Mouse (Mus musculus): Measurements from ENCODE around the gene Gsta4. TPM values are rescaled to one million over a fixed set of nuclear protein-coding genes. Genes with fewer than 3 reads are reported as not detected.
"Not testable (repeated sequence)": the region's sequence is repeated elsewhere in the genome, so short reads cannot be mapped to it uniquely, and the experiment has no call there.

Gsta4 gene
- polyA plus RNA-seq (2015; fragmentation: Nextera tagmentation; extraction: Ambion mirVana): 27.5 and 34.4 TPM in 2 replicates

GRCm38 (mm10) chr9:78182474-78182873, at the start of gene Gsta4:
Gene Gsta4, plus strand, starts transcription at chr9:78182774.
- not testable (repeated sequence) for H3K4me1 ChIP-seq (replicated peaks); H3K4me3 ChIP-seq; H3K9me3 ChIP-seq; H3K9ac ChIP-seq; H3K27ac ChIP-seq; ATAC-seq (ENCODE audit: low FRiP score); H3K4me2 ChIP-seq; H3K36me3 ChIP-seq; H3K27me3 ChIP-seq
- 94% methylated on average over 4 of the region's 7 CpGs for WGBS

- Histone ChIP-seq H3K4me3 (no peak overlapping the region), H3K9ac (no peak overlapping the region), H3K36me3 (peaks cover 68% of the 10 kb centered on the region), H3K27ac (no peak overlapping the region), H3K27me3 (no peaks in the 10 kb centered on the region), H3K4me1 (replicated peaks) (0 out of 2 replicates have a peak, but pooled peaks cover 4% of the 10 kb centered on the region), H3K9me3 (no peaks in the 10 kb centered on the region), H3K4me2 (no peak overlapping the region)
- WGBS: 46% methylated on average over 7 of the region's 7 CpGs
- ATAC-seq (ENCODE audit: low FRiP score): no peak
Observed at GRCm38 (mm10) chr9:78135658-78136057, 46.9 kb upstream of the Gsta4 start.

GRCm38 (mm10) chr9:78138044-78138676, 44.4 kb upstream of the Gsta4 start:
- Histone ChIP-seq H3K9ac (no peak overlapping the region), H3K4me3 (no peak overlapping the region), H3K36me3 (peaks cover 69% of the 10 kb centered on the region), H3K9me3 (peaks cover 9% of the 10 kb centered on the region; the same call in 1 of the 2 replicates), H3K27ac (no peak overlapping the region), H3K4me2 (no peak overlapping the region), H3K27me3 (no peaks in the 10 kb centered on the region), H3K4me1 (replicated peaks) (0 out of 2 replicates have a peak, but pooled peaks cover 4% of the 10 kb centered on the region)
- ATAC-seq (ENCODE audit: low FRiP score): no peak
- 94% methylated on average over 9 of the region's 9 CpGs for WGBS

DNA sequence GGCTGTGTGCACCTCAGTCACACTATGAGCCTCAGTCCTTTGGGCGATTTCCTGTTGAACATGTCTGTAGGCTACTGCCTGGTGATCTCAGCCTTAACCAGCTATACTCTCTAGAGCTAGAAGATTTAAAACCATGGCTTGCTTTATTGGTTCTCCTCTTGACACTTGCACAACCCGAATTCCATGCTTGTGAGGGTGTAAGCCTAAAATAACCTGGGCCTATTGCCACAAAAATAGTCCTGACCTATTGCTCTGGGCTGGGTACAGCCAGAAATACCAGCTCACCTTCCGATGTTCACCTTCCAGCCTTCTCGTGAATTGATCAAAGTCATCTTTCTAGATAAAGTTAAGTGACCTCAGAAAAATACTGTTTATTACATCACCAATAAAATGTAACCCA, 43.1 kb upstream of the Gsta4 start:
- Histone ChIP-seq H3K36me3 (peaks cover 72% of the 10 kb centered on the region), H3K9me3 (peaks cover 9% of the 10 kb centered on the region; the same call in 1 of the 2 replicates), H3K4me3 (no peak overlapping the region), H3K4me1 (replicated peaks) (0 out of 2 replicates have a peak, but pooled peaks cover 4% of the 10 kb centered on the region), H3K4me2 (no peak overlapping the region), H3K27ac (no peak overlapping the region), H3K9ac (no peak overlapping the region), H3K27me3 (no peaks in the 10 kb centered on the region)
- ATAC-seq (ENCODE audit: low FRiP score): no peak
- 91% methylated on average over 4 of the region's 4 CpGs for WGBS

GRCm38 (mm10) chr9:78146099-78146498, 36.5 kb upstream of the Gsta4 start:
- WGBS: 59% methylated on average over 4 of the region's 4 CpGs

DNA sequence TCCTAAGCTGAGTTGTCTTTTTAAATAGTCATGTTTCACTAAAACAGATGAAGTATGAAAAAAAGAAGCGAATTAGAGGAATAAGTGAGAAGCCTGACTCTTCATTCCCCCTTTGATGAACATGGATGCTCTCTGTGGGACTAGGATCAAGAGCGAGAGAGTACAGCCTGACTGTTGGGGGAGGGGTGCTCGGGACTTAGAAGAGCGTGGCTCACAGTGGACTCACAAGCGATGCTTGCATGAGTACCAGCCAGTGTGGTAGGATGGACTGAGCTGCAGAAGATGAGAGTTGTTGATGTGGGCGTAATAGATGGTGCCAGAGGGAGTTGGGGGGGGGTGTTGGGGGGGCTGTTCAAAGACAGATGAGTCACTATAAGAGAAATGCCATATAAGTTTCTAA, 35.9 kb upstream of the Gsta4 start:
- 82% methylated on average over 6 of the region's 6 CpGs for whole genome bisulfite sequencing
- Histone ChIP-seq H3K27ac (peak overlapping the region; percentile 23; the same call in 1 of the 2 replicates), H3K4me2 (no peak overlapping the region), H3K9ac (no peak overlapping the region), H3K4me3 (no peak overlapping the region), H3K27me3 (no peaks in the 10 kb centered on the region), H3K36me3 (peaks cover 78% of the 10 kb centered on the region), H3K4me1 (replicated peaks) (peaks cover 16% of the 10 kb centered on the region), H3K9me3 (peaks cover 7% of the 10 kb centered on the region; the same call in 1 of the 2 replicates)
- ATAC-seq (ENCODE audit: low FRiP score): peak; percentile 62; the same call in 1 of the 2 replicates

More at GRCm38 (mm10) chr9:78146099-78146498, 36.5 kb upstream of the Gsta4 start:
- Histone ChIP-seq H3K9me3 (peaks cover 9% of the 10 kb centered on the region; the same call in 1 of the 2 replicates), H3K36me3 (peaks cover 78% of the 10 kb centered on the region), H3K4me3 (no peak overlapping the region), H3K9ac (no peak overlapping the region), H3K27me3 (no peaks in the 10 kb centered on the region), H3K4me2 (no peak overlapping the region), H3K27ac (peak overlapping the region; percentile 23; the same call in 1 of the 2 replicates), H3K4me1 (replicated peaks) (peaks cover 16% of the 10 kb centered on the region)
- ATAC-seq (ENCODE audit: low FRiP score): peak; percentile 18; the same call in 1 of the 2 replicates

DNA sequence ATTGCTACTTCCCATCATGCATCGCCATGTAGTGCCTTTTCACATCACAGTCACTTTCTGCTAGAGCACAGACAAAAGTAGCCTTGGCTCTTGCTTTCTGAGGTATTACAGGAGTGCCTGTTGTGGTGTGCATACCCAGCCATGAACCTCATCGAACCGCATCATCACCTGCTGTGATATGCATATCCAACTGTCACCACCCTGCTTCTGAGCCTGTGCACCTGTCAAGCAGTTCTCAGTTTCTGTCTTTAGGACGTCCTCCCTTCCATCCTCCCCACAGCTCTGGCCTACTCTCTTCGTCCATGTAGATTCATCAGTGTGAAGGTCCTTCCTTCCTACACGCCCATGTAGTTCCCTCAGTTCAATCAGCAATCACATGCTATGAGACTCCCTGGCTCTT, 34.4 kb upstream of the Gsta4 start:
- Histone ChIP-seq H3K4me3 (no peak overlapping the region), H3K27me3 (no peaks in the 10 kb centered on the region)
- 94% methylated on average over 6 of the region's 6 CpGs for WGBS

GRCm38 (mm10) chr9:78149770-78150169, 32.8 kb upstream of the Gsta4 start:
- peaks cover 16% of the 10 kb centered on the region for H3K4me1 ChIP-seq (replicated peaks)
- H3K9ac ChIP-seq; H3K27ac ChIP-seq; H3K4me2 ChIP-seq; H3K4me3 ChIP-seq; H3K27me3 ChIP-seq; ATAC-seq (ENCODE audit: low FRiP score); H3K9me3 ChIP-seq: not testable (repeated sequence)
- WGBS: 93% methylated on average over 2 of the region's 2 CpGs
- H3K36me3 ChIP-seq: peaks cover 73% of the 10 kb centered on the region

More for the DNA sequence above, 34.4 kb upstream of the Gsta4 start:
- no peak for ATAC-seq (ENCODE audit: low FRiP score)
- H3K9ac ChIP-seq: no peak overlapping the region
- H3K36me3 ChIP-seq: peaks cover 74% of the 10 kb centered on the region
- H3K4me2 ChIP-seq: no peak overlapping the region
- peaks cover 16% of the 10 kb centered on the region for H3K4me1 ChIP-seq (replicated peaks)
- no peaks in the 10 kb centered on the region for H3K9me3 ChIP-seq
- no peak overlapping the region for H3K27ac ChIP-seq

- H3K4me2 ChIP-seq: no peak overlapping the region
- 91% methylated on average over 11 of the region's 11 CpGs for whole genome bisulfite sequencing
Observed at GRCm38 (mm10) chr9:78154211-78154977, 28.2 kb upstream of the Gsta4 start.

GRCm38 (mm10) chr9:78157221-78157620, 25.4 kb upstream of the Gsta4 start:
- H3K9me3 ChIP-seq: no peaks in the 10 kb centered on the region
- no peak overlapping the region for H3K9ac ChIP-seq
- H3K27ac ChIP-seq: no peak overlapping the region
- peaks cover 91% of the 10 kb centered on the region for H3K36me3 ChIP-seq
- no peak overlapping the region for H3K4me2 ChIP-seq
- H3K4me3 ChIP-seq: no peak overlapping the region
- H3K27me3 ChIP-seq: no peaks in the 10 kb centered on the region
- ATAC-seq (ENCODE audit: low FRiP score): no peak
- WGBS: 82% methylated on average over 1 of the region's 1 CpGs
- H3K4me1 ChIP-seq (replicated peaks): no peaks in the 10 kb centered on the region

More at GRCm38 (mm10) chr9:78154211-78154977, 28.2 kb upstream of the Gsta4 start:
- no peak for ATAC-seq (ENCODE audit: low FRiP score)
- no peaks in the 10 kb centered on the region for H3K9me3 ChIP-seq
- H3K4me3 ChIP-seq: no peak overlapping the region
- no peak overlapping the region for H3K27ac ChIP-seq
- no peaks in the 10 kb centered on the region for H3K4me1 ChIP-seq (replicated peaks)
- no peak overlapping the region for H3K9ac ChIP-seq
- no peaks in the 10 kb centered on the region for H3K27me3 ChIP-seq
- peaks cover 89% of the 10 kb centered on the region for H3K36me3 ChIP-seq

- H3K27ac ChIP-seq: no peak overlapping the region
- 81% methylated on average over 10 of the region's 10 CpGs for WGBS
Observed at GRCm38 (mm10) chr9:78163291-78163690, 19.3 kb upstream of the Gsta4 start.

DNA sequence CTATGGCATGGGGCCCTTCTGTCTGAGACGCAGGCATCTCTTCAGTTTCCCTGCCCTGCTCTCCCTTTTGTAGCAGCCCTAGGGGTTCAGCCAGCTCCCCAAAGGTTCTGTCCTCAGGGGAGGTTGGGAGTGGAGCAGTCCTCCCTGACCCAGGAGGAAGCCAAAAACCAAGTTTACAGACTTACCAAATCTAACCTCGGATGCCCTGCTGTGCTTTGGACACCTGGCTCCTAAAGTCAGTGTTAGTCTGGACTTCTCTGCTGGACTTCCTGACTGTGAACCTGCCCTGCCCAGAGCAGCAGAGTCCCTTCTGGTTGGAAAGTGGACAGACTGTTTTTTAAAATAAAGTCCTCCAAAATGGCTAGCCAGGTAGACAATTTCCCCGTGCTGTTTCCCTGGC, 17.8 kb upstream of the Gsta4 start:
- Histone ChIP-seq H3K9ac (no peak overlapping the region), H3K4me3 (no peak overlapping the region), H3K27ac (no peak overlapping the region), H3K36me3 (peaks cover 91% of the 10 kb centered on the region), H3K4me1 (replicated peaks) (no peaks in the 10 kb centered on the region), H3K27me3 (no peaks in the 10 kb centered on the region), H3K4me2 (no peak overlapping the region), H3K9me3 (no peaks in the 10 kb centered on the region)
- WGBS: 92% methylated on average over 3 of the region's 3 CpGs
- no peak for ATAC-seq (ENCODE audit: low FRiP score)

More at GRCm38 (mm10) chr9:78163291-78163690, 19.3 kb upstream of the Gsta4 start:
- H3K27me3 ChIP-seq: no peaks in the 10 kb centered on the region
- no peak overlapping the region for H3K4me2 ChIP-seq
- H3K36me3 ChIP-seq: peaks cover 93% of the 10 kb centered on the region
- no peak for ATAC-seq (ENCODE audit: low FRiP score)
- no peak overlapping the region for H3K9ac ChIP-seq
- no peaks in the 10 kb centered on the region for H3K4me1 ChIP-seq (replicated peaks)
- no peak overlapping the region for H3K4me3 ChIP-seq
- no peaks in the 10 kb centered on the region for H3K9me3 ChIP-seq

Measured in hindbrain, embryonic 13.5 days (tissue).